Mouse (Mus musculus): Measurements from ENCODE around the gene Gadd45b. TPM values are rescaled to one million over a fixed set of nuclear protein-coding genes. Genes with fewer than 3 reads are reported as not detected.

Gadd45b gene
- total RNA-seq (2023): 28.6 TPM

DNA sequence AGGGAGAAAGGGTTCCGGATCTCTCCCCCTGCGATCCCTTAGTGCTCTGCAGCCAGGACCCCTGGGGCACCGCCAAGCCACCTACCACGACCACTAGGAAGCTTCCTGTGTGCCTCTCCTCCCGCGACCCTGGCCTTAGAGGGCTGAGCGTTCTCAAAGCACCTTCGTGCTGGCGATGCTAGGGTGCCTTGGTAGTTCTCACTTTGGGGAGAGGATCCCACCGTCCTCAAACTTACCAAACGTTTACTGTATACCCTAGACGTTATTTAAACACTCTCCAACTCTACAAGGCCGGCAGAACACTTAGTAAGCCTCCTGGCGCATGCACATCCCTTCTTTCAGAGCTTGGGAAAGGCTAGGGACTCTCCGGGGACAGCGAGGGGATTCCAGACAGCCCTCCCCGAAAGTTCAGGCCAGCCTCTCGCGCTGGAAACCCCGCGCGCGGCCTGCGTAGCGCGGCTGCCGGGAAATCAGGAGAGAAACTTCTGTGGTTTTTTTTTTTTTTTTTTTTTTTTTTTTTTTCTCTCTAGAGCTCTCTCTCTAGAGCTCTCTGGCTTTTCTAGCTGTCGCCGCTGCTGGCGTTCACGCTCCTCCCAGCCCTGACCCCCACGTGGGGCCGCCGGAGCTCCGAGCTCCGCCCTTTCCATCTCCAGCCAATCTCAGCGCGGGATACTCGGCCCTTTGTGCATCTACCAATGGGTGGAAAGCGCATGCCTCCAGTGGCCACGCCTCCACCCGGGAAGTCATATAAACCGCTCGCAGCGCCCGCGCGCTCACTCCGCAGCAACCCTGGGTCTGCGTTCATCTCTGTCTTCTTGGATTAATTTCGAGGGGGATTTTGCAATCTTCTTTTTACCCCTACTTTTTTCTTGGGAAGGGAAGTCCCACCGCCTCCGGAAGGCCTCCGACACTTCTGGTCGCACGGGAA lies at the start of gene Gadd45b:
Gadd45b (plus strand) TSS at position 775 of the 928 bp plus-strand sequence.

DNA sequence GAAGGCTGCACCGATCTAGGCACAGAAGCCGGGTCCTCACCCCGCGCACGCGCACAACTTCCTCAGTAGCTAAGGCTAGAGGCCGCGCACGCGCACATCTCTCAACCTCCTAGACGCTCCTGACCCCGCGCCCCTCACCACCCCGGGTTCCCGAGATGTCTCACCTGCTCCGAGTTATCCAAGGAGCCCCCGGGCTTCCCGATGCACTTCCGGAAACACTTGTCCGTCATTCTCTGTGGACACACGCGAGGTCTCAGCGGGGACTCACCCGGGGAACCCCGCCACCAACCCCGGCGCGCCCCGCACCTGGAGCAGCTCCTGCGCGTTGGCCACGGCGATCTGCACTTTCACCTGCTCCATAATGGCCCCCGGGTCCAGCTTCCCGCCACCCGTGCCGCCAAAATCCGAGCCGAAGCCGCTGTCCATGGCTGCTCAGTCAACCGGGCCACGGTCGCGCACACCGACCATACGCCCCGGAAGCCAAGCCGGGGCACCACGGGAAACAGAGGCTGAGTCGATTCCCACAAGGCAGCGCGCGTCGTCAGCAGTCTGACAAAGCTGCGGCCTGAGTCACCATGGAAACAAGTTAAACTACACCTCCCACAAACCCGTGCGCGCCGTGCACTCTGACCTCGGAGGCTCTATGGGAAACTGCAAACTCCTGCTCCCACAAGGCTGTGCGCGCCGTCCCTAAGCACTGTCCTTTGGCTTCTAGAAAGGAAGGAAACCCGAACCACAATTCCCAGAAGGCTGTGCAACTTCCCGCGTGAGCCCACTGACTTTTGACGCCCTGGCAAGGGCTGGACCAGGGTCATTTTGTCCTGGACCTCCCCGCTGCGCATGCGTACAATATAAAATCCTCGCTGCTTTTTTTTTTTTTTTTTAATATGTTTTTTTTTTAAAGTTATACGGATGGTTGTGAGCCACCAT lies 29.3 kb upstream of the Gadd45b start, which contains the start of gene Timm13:
Timm13 (minus strand) TSS at position 652 of the 930 bp plus-strand sequence.

DNA sequence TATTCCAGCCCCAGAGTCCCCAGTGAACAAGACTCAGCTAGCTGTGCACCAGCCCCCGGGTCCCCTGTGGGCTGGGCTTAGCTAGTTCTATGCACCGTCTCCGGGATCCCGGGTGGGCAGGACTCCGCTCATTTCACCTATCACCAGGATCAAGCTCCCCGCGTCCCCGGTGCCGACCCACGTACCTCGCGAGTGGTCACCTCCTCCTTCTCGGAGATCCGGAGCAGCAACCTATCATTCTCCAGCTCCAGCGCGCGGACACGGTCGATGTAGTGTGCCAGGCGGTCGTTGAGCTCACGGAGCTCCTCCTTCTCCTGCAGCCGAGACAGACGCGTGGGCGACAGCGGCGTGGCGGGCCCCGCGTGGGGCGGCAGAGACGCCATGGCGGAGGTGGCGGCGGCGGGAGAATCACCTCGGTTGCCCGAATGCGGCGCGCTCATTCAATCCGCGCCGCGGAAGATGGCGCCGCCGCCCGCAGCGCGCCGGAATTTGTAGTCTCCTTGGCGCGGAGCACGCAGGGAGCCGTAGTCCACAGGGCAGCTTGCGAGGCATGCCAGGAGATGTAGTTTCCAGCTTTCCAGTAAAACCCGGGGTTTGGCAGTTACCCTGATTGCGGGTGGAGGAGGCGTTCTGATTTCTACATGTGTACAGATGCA lies 12.0 kb upstream of the Gadd45b start, which contains the start of gene Lmnb2:
Lmnb2 (minus strand) TSS at position 467 of the 656 bp plus-strand sequence.

Other genes with a start within 250 kb of the Gadd45b start
- gene Mob3a, start 228.1 kb upstream of the Gadd45b start, total RNA-seq (2023): 150 TPM
- gene Izumo4, start 227.9 kb upstream of the Gadd45b start, total RNA-seq (2023): 62.9 TPM
- 126 TPM for gene Ap3d1, start 187.8 kb upstream of the Gadd45b start, total RNA-seq (2023)
- gene Dot1l, start 174.9 kb upstream of the Gadd45b start, total RNA-seq (2023): 82.2 TPM
- gene Sf3a2, start 131.9 kb upstream of the Gadd45b start, total RNA-seq (2023): 63.1 TPM
- gene Plekhj1, start 131.4 kb upstream of the Gadd45b start, total RNA-seq (2023): 116 TPM
- 2.4 TPM for gene Amh, start 124.8 kb upstream of the Gadd45b start, total RNA-seq (2023)
- gene Jsrp1, start 116.6 kb upstream of the Gadd45b start, total RNA-seq (2023): not detected
- gene Oaz1, start 103.4 kb upstream of the Gadd45b start, total RNA-seq (2023): 545 TPM
- not detected for gene Lingo3, start 86.0 kb upstream of the Gadd45b start, total RNA-seq (2023)
- 24.7 TPM for gene Lsm7, start 74.9 kb upstream of the Gadd45b start, total RNA-seq (2023)
- gene Sppl2b, start 74.8 kb upstream of the Gadd45b start, total RNA-seq (2023): 39.0 TPM
- gene Tmprss9, start 58.2 kb upstream of the Gadd45b start, total RNA-seq (2023): not detected
- 72.7 TPM for gene Timm13, start 29.1 kb upstream of the Gadd45b start, total RNA-seq (2023)
- gene Lmnb2, start 11.8 kb upstream of the Gadd45b start, total RNA-seq (2023): 10.2 TPM
- not detected for gene Gng7, start 84.9 kb downstream of the Gadd45b start, total RNA-seq (2023)
- gene Diras1, start 95.6 kb downstream of the Gadd45b start, total RNA-seq (2023): not detected
- gene Slc39a3, start 107.4 kb downstream of the Gadd45b start, total RNA-seq (2023): 17.1 TPM
- gene Sgta, start 130.1 kb downstream of the Gadd45b start, total RNA-seq (2023): 55.5 TPM
- gene Thop1, start 140.0 kb downstream of the Gadd45b start, total RNA-seq (2023): 13.4 TPM
- not detected for gene Creb3l3, start 168.8 kb downstream of the Gadd45b start, total RNA-seq (2023)
- gene Map2k2, start 175.8 kb downstream of the Gadd45b start, total RNA-seq (2023): 128 TPM
- gene Zbtb7a, start 205.1 kb downstream of the Gadd45b start, total RNA-seq (2023): 58.9 TPM
- 34.9 TPM for gene Pias4, start 237.8 kb downstream of the Gadd45b start, total RNA-seq (2023)
- gene Eef2, start 246.6 kb downstream of the Gadd45b start, total RNA-seq (2023): 2,367 TPM